Mouse (Mus musculus) ES-E14 (cell line): ENCODE data around the gene Mef2c.

Source experiments
- CHD2 ChIP-seq: IDR thresholded peaks from 2 replicates; pipeline ENCODE4 v1.6.1; 2014; ENCODE audit warnings: mild to moderate bottlenecking, low read depth, low read length, inconsistent platforms
- HCFC1 ChIP-seq: IDR thresholded peaks from 2 replicates; pipeline ENCODE4 v1.6.1; 2012; ENCODE audit warnings: low read length, inconsistent platforms, borderline replicate concordance; ENCODE audit not compliant: insufficient read depth
- MAFK ChIP-seq: IDR thresholded peaks from 2 replicates; pipeline ENCODE4 v1.6.1; 2014; ENCODE audit warnings: mild to moderate bottlenecking, low read depth, low read length, inconsistent platforms; ENCODE audit not compliant: insufficient read depth
- ZC3H11A ChIP-seq: IDR thresholded peaks from 2 replicates; pipeline ENCODE4 v1.6.1; 2012; ENCODE audit warnings: low read depth, mild to moderate bottlenecking, inconsistent platforms, low read length, borderline replicate concordance
- ZNF384 ChIP-seq: IDR thresholded peaks from 2 replicates; pipeline ENCODE4 v1.6.1; 2012; ENCODE audit warnings: low read depth, low read length, inconsistent platforms

DNA sequence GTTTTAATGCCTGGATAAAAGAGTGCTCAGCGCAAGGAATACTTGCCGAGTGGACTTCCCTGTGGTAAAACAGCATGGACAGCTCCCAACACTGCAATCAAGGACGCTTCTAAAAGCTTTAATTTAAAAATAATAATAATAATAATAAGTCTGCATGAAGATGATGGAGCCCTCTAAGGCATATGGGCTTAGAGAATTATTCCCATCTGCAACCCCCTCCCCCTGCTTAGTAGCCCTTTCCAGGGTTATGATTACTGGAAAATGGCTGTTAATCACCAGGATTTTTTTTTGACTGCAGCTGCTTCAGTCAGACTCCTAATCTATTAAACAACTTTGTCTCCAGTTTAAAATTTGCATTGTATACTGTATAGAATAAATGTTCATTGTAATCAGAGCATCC is 32.5 kb downstream of the Mef2c start:
- TF ChIP-seq ZNF384 (no peak), CHD2 (no peak), ZC3H11A (no peak), MAFK (no peak), HCFC1 (no peak)
